Mouse (Mus musculus): ENCODE measurements at regions not wholly inside any gene's neighbourhood (a gene's known extent, or its start where the extent isn't known, plus 50 kb on each side); places are given as distances from the start of the nearest gene placed in this dataset.

DNA sequence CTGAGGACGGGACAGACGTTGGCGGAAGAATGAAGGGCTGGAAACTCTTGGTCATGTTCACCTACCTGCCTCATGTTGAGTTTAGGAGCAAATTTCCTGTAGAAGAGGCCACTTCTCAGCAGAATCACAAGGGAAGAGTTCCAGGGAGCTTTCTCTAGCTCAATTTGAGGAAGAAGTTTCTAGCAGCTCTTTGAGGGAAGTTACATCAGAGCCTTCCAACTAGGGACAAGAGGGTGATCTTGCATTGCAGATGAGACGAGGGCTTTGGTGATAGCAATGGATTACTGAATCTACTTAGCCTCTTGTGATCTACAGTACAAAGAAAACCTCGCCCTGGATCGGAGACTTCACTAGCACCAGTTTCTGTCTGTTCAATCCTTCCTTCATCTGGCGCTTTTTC lies 65.3 kb upstream of the Hmga2 start:
- H3K4me2 ChIP-seq (ENCODE audit: low read depth), result no peak overlapping the region
- H3K9ac ChIP-seq, result no peak overlapping the region
- DNase-seq (no peak), ATAC-seq (no peak)
- H3K4me3 ChIP-seq (ENCODE audit: low read depth, low read length), result no peak overlapping the region
- no peaks in the 10 kb centered on the region for H3K27me3 ChIP-seq (ENCODE audit: insufficient read depth, low read length)
- no peak for TF ChIP-seq CTCF (IDR thresholded peaks at IDR 0.05; ENCODE audit: low read depth)
- H3K36me3 ChIP-seq (ENCODE audit: insufficient read depth), result no peaks in the 10 kb centered on the region
- H3K9me3 ChIP-seq (ENCODE audit: low read length), result no peaks in the 10 kb centered on the region
- no peaks in the 10 kb centered on the region for H3K4me1 ChIP-seq (ENCODE audit: insufficient read depth)
- WGBS, result 95% methylated on average over 7 of the region's 7 CpGs
- no peak overlapping the region for H3K27ac ChIP-seq (ENCODE audit: low read depth, low read length)

- no peak for ATAC-seq
- no peak for TF ChIP-seq CTCF (IDR thresholded peaks at IDR 0.05; ENCODE audit: low read depth)
- DNase-seq, result no peak
- H3K4me2 ChIP-seq (ENCODE audit: low read depth), result no peak overlapping the region
- no peaks in the 10 kb centered on the region for H3K27me3 ChIP-seq (ENCODE audit: insufficient read depth, low read length)
- no peak overlapping the region for H3K9ac ChIP-seq
- H3K4me1 ChIP-seq (ENCODE audit: insufficient read depth), result no peaks in the 10 kb centered on the region
- H3K27ac ChIP-seq (ENCODE audit: low read depth, low read length), result no peak overlapping the region
- 71% methylated on average over 7 of the region's 7 CpGs for WGBS
- no peaks in the 10 kb centered on the region for H3K36me3 ChIP-seq (ENCODE audit: insufficient read depth)
- no peak overlapping the region for H3K4me3 ChIP-seq (ENCODE audit: low read depth, low read length)
- no peaks in the 10 kb centered on the region for H3K9me3 ChIP-seq (ENCODE audit: low read length)
Observed at GRCm38 (mm10) chr10:120538561-120538960, 62.3 kb upstream of the Hmga2 start.

GRCm38 (mm10) chr10:120528406-120528805 lies 52.1 kb upstream of the Hmga2 start:
- no peaks in the 10 kb centered on the region for H3K4me1 ChIP-seq (ENCODE audit: insufficient read depth)
- no peak overlapping the region for H3K4me3 ChIP-seq (ENCODE audit: low read depth, low read length)
- no peak for ATAC-seq

GRCm38 (mm10) chr10:120527951-120528350 lies 51.7 kb upstream of the Hmga2 start:
- 91% methylated on average over 6 of the region's 6 CpGs for WGBS
- Histone ChIP-seq H3K36me3 (ENCODE audit: insufficient read depth) (no peaks in the 10 kb centered on the region), H3K9ac (no peak overlapping the region), H3K4me1 (ENCODE audit: insufficient read depth) (no peaks in the 10 kb centered on the region), H3K9me3 (ENCODE audit: low read length) (no peaks in the 10 kb centered on the region), H3K4me3 (ENCODE audit: low read depth, low read length) (no peak overlapping the region), H3K4me2 (ENCODE audit: low read depth) (no peak overlapping the region), H3K27me3 (ENCODE audit: insufficient read depth, low read length) (no peaks in the 10 kb centered on the region), H3K27ac (ENCODE audit: low read depth, low read length) (no peak overlapping the region)
- TF ChIP-seq CTCF (IDR thresholded peaks at IDR 0.05; ENCODE audit: low read depth), result no peak
- ATAC-seq (no peak), DNase-seq (no peak)

More at GRCm38 (mm10) chr10:120528406-120528805, 52.1 kb upstream of the Hmga2 start:
- Histone ChIP-seq H3K9ac (no peak overlapping the region), H3K9me3 (ENCODE audit: low read length) (no peaks in the 10 kb centered on the region), H3K27ac (ENCODE audit: low read depth, low read length) (no peak overlapping the region), H3K27me3 (ENCODE audit: insufficient read depth, low read length) (no peaks in the 10 kb centered on the region), H3K4me2 (ENCODE audit: low read depth) (no peak overlapping the region), H3K36me3 (ENCODE audit: insufficient read depth) (no peaks in the 10 kb centered on the region)
- no peak for DNase-seq
- WGBS, result 94% methylated on average over 5 of the region's 5 CpGs
- TF ChIP-seq CTCF (IDR thresholded peaks at IDR 0.05; ENCODE audit: low read depth), result no peak

DNA sequence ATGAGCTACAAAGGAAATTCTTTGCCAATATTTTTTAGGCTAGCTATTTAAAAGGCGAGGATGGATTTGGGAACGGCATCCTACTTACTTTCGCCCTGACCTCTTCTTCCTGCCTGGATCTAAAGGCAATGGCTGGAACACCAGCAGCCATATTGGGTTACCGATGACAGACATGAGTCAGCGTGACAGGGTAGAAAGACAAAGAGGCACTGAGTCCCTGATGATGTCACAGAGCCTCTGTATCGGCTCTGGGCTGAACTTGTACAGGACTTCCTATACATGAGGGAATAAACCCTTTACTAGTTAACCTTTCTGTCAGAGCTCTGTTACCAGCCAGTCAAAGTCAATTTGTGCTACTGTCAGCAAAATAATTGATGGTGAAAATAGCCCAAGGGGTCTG lies 50.7 kb upstream of the Hmga2 start:
- Histone ChIP-seq H3K9me3 (ENCODE audit: low read length) (no peaks in the 10 kb centered on the region), H3K27ac (ENCODE audit: low read depth, low read length) (no peak overlapping the region), H3K4me2 (ENCODE audit: low read depth) (no peak overlapping the region), H3K9ac (no peak overlapping the region), H3K4me3 (ENCODE audit: low read depth, low read length) (no peak overlapping the region), H3K27me3 (ENCODE audit: insufficient read depth, low read length) (no peaks in the 10 kb centered on the region), H3K36me3 (ENCODE audit: insufficient read depth) (no peaks in the 10 kb centered on the region), H3K4me1 (ENCODE audit: insufficient read depth) (no peaks in the 10 kb centered on the region)
- ATAC-seq, result no peak
- WGBS, result 90% methylated on average over 6 of the region's 6 CpGs
- no peak for DNase-seq
- no peak for TF ChIP-seq CTCF (IDR thresholded peaks at IDR 0.05; ENCODE audit: low read depth)

Measured in forebrain, postnatal 0 days (tissue).